Mouse (Mus musculus) kidney, adult 2 months (tissue): Measurements from ENCODE around the gene Myo15b.

Source experiments
- CTCF ChIP-seq: fragments of 200-500 bp; conservative IDR thresholded peaks from 2 replicates; pipeline ENCODE4 v1.5.1; 2011; ENCODE audit warnings: low read depth, mild to moderate bottlenecking, control low read depth, low read length, moderate library complexity, mixed read lengths; ENCODE audit not compliant: insufficient read depth, insufficient read length
- POLR2A ChIP-seq: fragments of 200-500 bp; IDR thresholded peaks from one replicate; pipeline ENCODE4 v1.6.1; 2011; ENCODE audit warnings: low read depth, low read length, control low read depth

GRCm38 (mm10) chr11:115826487-115826886 lies 31.7 kb upstream of the Myo15b start:
- TF ChIP-seq POLR2A (no peak), CTCF (no peak)
